Mouse (Mus musculus) limb, embryonic 13.5 days (tissue): ENCODE measurements at regions not wholly inside any gene's neighbourhood (a gene's known extent, or its start where the extent isn't known, plus 50 kb on each side); places are given as distances from the start of the nearest gene placed in this dataset.

ENCODE experiments used
- ATAC-seq: fragments of 200-750 bp; cut with Nextera tagmentation; 2 replicates; pipeline ENCODE4 v1.8.0; 2017; ENCODE audit warnings: low read depth, moderate number of reproducible peaks, moderate TSS enrichment; ENCODE audit not compliant: low FRiP score
- H3K27ac ChIP-seq: fragments of 300-500 bp; sonication (generic); 2 replicates; pipeline ENCODE4 v1.5.1; 2015; ENCODE audit warnings: inconsistent platforms, mild to moderate bottlenecking, moderate library complexity
- H3K27me3 ChIP-seq: fragments of 300-500 bp; sonication (generic); 2 replicates; pipeline ENCODE4 v1.6.1; 2015; ENCODE audit warnings: mild to moderate bottlenecking, inconsistent platforms
- H3K36me3 ChIP-seq: fragments of 300-500 bp; sonication (generic); 2 replicates; pipeline ENCODE4 v1.6.1; 2015; ENCODE audit warnings: inconsistent platforms, mild to moderate bottlenecking, moderate library complexity
- H3K4me1 ChIP-seq: fragments of 300-500 bp; sonication (generic); 2 replicates; pipeline ENCODE4 v1.6.1; 2015; ENCODE audit warnings: inconsistent platforms
- H3K4me2 ChIP-seq: fragments of 300-500 bp; sonication (generic); replicated peaks from 2 replicates; pipeline ENCODE4 v1.6.1; 2015; ENCODE audit warnings: inconsistent platforms, mild to moderate bottlenecking, moderate library complexity
- H3K4me3 ChIP-seq: fragments of 300-500 bp; sonication (generic); 2 replicates; pipeline ENCODE4 v1.5.1; 2015; ENCODE audit warnings: moderate library complexity, mild to moderate bottlenecking, inconsistent platforms
- H3K9ac ChIP-seq: fragments of 300-500 bp; sonication (generic); 2 replicates; pipeline ENCODE4 v1.6.1; 2015; ENCODE audit warnings: mild to moderate bottlenecking, inconsistent platforms
- H3K9me3 ChIP-seq: fragments of 300-500 bp; sonication (generic); 2 replicates; pipeline ENCODE4 v1.6.1; 2016; ENCODE audit warnings: inconsistent platforms
- WGBS: fragments of 180-500 bp; shearing (Covaris S2); methylation state at CpG from one replicate; pipeline ENCODE4 v1.1.7; 2015; 5-methylcytosine and 5-hydroxymethylcytosine counted together

DNA sequence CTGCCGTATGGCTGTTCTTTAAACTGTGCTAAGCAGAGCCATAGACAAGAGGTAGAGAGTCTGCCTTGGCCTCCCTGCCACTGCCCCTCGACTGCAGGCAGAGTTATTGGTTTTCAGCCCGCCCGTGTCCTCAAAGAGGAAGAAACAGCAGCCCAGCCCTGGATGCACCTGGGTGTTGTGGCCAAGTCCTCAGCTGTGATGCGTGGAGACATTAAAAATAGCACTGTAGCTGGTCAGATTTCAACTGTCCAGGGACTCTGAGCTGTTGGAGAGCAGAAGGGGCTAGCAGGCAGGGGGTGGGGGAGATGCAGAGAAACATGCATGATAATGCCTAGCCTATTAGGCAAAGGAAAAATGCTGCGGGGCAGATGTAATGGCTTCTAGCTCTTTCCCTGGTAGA lies 327.1 kb upstream of the Clint1 start:
- 30% methylated on average over 6 of the region's 6 CpGs for WGBS
- 0 out of 2 replicates have a peak, but pooled peaks cover 3% of the 10 kb centered on the region for H3K9me3 ChIP-seq

DNA sequence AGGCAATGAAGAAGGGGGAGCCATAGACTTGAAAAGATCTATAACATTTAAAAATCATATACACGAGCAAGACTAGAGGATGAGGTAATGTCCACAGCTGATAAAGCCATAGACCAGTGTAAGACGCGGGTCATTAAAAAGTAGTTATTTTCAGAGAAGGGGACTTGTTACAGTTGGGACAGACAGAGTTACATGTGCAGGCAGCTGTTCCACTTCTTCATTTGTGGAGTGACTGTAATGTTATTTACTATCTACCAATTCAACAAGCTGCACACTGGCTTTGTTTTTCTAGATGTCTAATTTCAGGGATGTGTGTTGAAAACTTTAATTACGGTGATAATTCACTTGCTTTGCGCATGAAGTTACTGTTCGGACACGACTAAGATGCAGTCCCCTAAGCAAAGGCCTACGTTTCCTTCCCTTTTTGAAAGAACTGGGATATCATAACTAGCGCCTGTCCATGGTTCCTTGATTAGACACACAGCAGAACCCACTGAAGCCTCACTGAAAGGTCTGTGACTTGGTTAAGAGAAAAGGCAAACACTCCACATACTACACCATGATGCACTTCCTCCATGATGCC lies 320.7 kb upstream of the Clint1 start:
- H3K9ac ChIP-seq, result no peak overlapping the region
- H3K4me2 ChIP-seq, result no peak overlapping the region
- WGBS, result 85% methylated on average over 9 of the region's 9 CpGs
- no peak overlapping the region for H3K4me3 ChIP-seq
- H3K27me3 ChIP-seq, result no peaks in the 10 kb centered on the region
- ATAC-seq, result no peak
- 0 out of 2 replicates have a peak, but pooled peaks cover 3% of the 10 kb centered on the region for H3K9me3 ChIP-seq
- H3K4me1 ChIP-seq, result peaks cover 17% of the 10 kb centered on the region
- no peak overlapping the region for H3K27ac ChIP-seq
- no peaks in the 10 kb centered on the region for H3K36me3 ChIP-seq

More for the DNA sequence above, 327.1 kb upstream of the Clint1 start:
- Histone ChIP-seq H3K27me3 (no peaks in the 10 kb centered on the region), H3K27ac (peak overlapping the region; percentile 44; the same call in 1 of the 2 replicates), H3K9ac (peak overlapping the region; percentile 20; the same call in 1 of the 2 replicates), H3K4me1 (peaks cover 21% of the 10 kb centered on the region), H3K36me3 (no peaks in the 10 kb centered on the region), H3K4me3 (no peak overlapping the region), H3K4me2 (no peak overlapping the region)
- no peak for ATAC-seq

DNA sequence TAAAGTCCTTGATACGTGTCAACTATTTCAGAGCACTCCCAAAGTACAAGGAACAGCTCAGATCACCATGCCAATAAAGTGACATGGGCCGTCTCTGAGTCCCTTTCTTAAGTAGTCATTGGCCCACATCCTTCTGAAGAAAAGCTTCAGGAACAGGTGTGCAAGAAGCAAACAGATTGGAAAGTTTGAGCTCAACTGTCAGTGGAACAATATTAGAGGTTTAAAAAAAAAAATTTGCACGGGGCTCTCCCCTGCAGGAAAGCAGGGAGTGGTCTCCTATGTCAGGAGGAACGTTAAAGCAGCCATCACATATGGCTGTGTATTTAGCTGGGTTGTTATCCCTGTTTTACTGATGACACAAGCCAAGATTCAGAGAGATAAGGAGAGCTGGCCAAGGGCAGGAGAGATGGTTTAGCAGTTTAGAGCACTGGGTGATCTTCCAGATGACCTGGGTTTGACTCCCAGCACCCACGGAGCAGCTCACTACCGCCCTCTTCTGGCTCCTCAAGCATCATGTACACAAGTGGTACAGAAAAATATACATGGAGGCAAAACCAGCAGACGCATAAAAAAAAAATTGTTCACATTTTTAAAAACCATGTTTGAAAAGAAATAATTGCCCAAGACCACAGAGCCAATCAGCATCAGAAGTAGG lies 318.3 kb upstream of the Clint1 start:
- Histone ChIP-seq H3K9ac (no peak overlapping the region), H3K36me3 (no peaks in the 10 kb centered on the region), H3K9me3 (no peaks in the 10 kb centered on the region), H3K27me3 (peaks cover 4% of the 10 kb centered on the region; the same call in 1 of the 2 replicates), H3K4me1 (peaks cover 24% of the 10 kb centered on the region), H3K4me2 (no peak overlapping the region), H3K27ac (no peak overlapping the region), H3K4me3 (no peak overlapping the region)
- WGBS, result 51% methylated on average over 7 of the region's 7 CpGs
- no peak for ATAC-seq

- no peaks in the 10 kb centered on the region for H3K9me3 ChIP-seq
- H3K4me3 ChIP-seq, result no peak overlapping the region
- peaks cover 30% of the 10 kb centered on the region for H3K4me1 ChIP-seq
- H3K4me2 ChIP-seq, result no peak overlapping the region
- 33% methylated on average over 8 of the region's 8 CpGs for WGBS
- no peak overlapping the region; the same call in 1 of the 2 replicates for H3K27ac ChIP-seq
- no peak for ATAC-seq
- H3K9ac ChIP-seq, result no peak overlapping the region
- no peaks in the 10 kb centered on the region for H3K36me3 ChIP-seq
- H3K27me3 ChIP-seq, result peaks cover 4% of the 10 kb centered on the region; the same call in 1 of the 2 replicates
Measured at GRCm38 (mm10) chr11:45535501-45536025, 316.3 kb upstream of the Clint1 start.

- H3K4me3 ChIP-seq, result no peak overlapping the region
- H3K9me3 ChIP-seq, result no peaks in the 10 kb centered on the region
- H3K4me1 ChIP-seq, result peaks cover 30% of the 10 kb centered on the region
- ATAC-seq, result no peak
- H3K4me2 ChIP-seq, result no peak overlapping the region
- H3K27ac ChIP-seq, result peak overlapping the region; percentile 39; the same call in 1 of the 2 replicates
- 63% methylated on average over 7 of the region's 7 CpGs for WGBS
- no peaks in the 10 kb centered on the region for H3K36me3 ChIP-seq
- peaks cover 4% of the 10 kb centered on the region; the same call in 1 of the 2 replicates for H3K27me3 ChIP-seq
- no peak overlapping the region for H3K9ac ChIP-seq
Measured at GRCm38 (mm10) chr11:45538011-45538410, 313.8 kb upstream of the Clint1 start.

GRCm38 (mm10) chr11:45539459-45539858 lies 312.4 kb upstream of the Clint1 start:
- Histone ChIP-seq H3K9ac (no peak overlapping the region), H3K4me1 (peaks cover 28% of the 10 kb centered on the region), H3K27ac (no peak overlapping the region), H3K9me3 (no peaks in the 10 kb centered on the region), H3K4me3 (no peak overlapping the region), H3K4me2 (no peak overlapping the region), H3K27me3 (peaks cover 8% of the 10 kb centered on the region; the same call in 1 of the 2 replicates), H3K36me3 (no peaks in the 10 kb centered on the region)
- ATAC-seq, result peak; percentile 80; the same call in 1 of the 2 replicates
- 30% methylated on average over 4 of the region's 4 CpGs for WGBS

DNA sequence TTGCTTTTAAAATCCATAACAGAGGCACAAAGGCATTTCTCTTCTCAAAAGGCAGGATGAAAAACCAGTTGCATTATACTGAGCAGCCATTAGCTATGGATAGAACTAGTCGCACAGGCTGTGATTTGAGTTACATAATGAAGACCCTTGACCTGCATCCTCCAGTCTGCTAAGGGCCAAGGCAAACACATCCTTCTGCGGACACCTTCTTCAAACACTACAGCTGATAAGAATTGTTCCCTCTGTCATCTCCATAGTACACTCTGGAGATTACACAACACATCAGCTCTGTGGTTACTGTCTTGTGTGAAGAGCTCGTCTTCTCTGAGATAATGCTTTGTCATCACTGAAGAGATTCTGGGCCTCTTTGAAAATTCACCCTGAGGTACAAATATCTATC lies 307.3 kb upstream of the Clint1 start:
- no peak overlapping the region for H3K4me3 ChIP-seq
- no peaks in the 10 kb centered on the region for H3K9me3 ChIP-seq
- ATAC-seq, result no peak
- H3K36me3 ChIP-seq, result no peaks in the 10 kb centered on the region
- peaks cover 8% of the 10 kb centered on the region for H3K4me1 ChIP-seq
- no peak overlapping the region for H3K4me2 ChIP-seq
- peaks cover 11% of the 10 kb centered on the region for H3K27me3 ChIP-seq
- H3K27ac ChIP-seq, result no peak overlapping the region
- no peak overlapping the region for H3K9ac ChIP-seq
- WGBS, result 93% methylated on average over 3 of the region's 3 CpGs

GRCm38 (mm10) chr11:45545896-45546626 lies 305.8 kb upstream of the Clint1 start:
- no peak overlapping the region for H3K4me3 ChIP-seq

DNA sequence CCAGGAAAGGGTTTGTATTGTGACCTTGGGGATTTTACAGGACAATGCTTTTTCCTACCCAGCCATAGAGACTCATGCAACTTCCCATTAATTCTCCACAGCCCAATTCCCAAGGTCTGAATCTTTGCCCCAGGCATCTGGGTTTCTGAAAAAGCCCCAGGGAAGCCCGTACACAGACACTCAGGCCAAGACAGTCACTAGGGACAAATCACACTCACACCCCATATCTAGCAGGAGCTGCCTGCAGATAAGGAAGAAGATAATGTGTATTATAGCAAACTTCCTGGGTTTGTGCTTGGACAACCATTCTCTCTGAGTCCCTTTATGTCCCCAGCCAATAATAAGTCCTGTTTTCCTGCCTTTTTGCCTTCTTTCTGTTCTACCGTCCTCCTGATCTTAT lies 305.0 kb upstream of the Clint1 start:
- peaks cover 30% of the 10 kb centered on the region for H3K4me1 ChIP-seq
- no peak overlapping the region for H3K4me2 ChIP-seq
- H3K9ac ChIP-seq, result no peak overlapping the region
- ATAC-seq, result no peak
- no peak overlapping the region for H3K4me3 ChIP-seq
- 70% methylated on average over 2 of the region's 2 CpGs for WGBS
- peaks cover 11% of the 10 kb centered on the region for H3K27me3 ChIP-seq
- H3K36me3 ChIP-seq, result no peaks in the 10 kb centered on the region
- H3K27ac ChIP-seq, result no peak overlapping the region
- H3K9me3 ChIP-seq, result no peaks in the 10 kb centered on the region

More at GRCm38 (mm10) chr11:45545896-45546626, 305.8 kb upstream of the Clint1 start:
- Histone ChIP-seq H3K36me3 (no peaks in the 10 kb centered on the region), H3K9me3 (no peaks in the 10 kb centered on the region), H3K4me1 (peaks cover 23% of the 10 kb centered on the region), H3K9ac (no peak overlapping the region), H3K27ac (no peak overlapping the region), H3K4me2 (no peak overlapping the region), H3K27me3 (peaks cover 11% of the 10 kb centered on the region)
- no peak for ATAC-seq
- 70% methylated on average over 11 of the region's 11 CpGs for WGBS

- Histone ChIP-seq H3K4me1 (peaks cover 30% of the 10 kb centered on the region), H3K4me2 (peak overlapping the region; percentile 59), H3K27me3 (peaks cover 6% of the 10 kb centered on the region; the same call in 1 of the 2 replicates), H3K4me3 (peak overlapping the region; percentile 27), H3K36me3 (no peaks in the 10 kb centered on the region), H3K27ac (peak overlapping the region; percentile 61; the same call in 1 of the 2 replicates), H3K9me3 (no peaks in the 10 kb centered on the region), H3K9ac (no peak overlapping the region)
- 9% methylated on average over 7 of the region's 7 CpGs for WGBS
- ATAC-seq, result peak; percentile 88
Measured at GRCm38 (mm10) chr11:45550376-45550775, 301.5 kb upstream of the Clint1 start.

DNA sequence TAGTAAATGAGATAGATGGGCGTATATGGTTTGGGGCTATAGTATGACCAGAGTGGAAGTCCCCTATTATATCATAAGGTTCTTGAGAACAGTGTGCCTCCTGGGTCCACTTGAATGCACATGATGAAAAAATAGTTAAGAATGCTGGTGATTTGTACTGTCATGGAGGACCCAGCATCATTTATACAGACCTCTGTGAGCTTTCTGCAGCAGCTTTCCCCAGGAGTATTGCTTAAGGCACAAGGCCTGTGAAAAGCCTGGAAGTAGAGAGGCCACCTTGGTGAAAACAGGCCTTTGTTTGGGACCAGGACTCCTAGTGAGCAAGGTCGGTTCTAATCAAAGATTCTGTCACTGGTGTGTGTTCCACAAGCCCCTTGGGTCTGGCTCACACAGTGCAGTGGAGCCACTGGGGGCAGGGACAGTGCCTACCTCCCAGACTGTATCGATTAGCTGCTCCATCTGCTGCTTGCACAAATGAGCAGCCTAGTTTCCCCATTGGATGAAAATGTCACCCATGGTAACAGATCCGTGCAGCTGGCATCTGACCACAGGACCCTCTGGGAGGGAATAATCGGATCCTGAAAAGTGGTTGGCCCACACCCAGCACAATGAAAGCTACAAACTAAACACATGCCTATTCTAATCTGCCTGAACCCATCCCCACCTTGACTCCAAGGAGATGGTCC lies 274.2 kb upstream of the Clint1 start:
- H3K4me3 ChIP-seq, result no peak overlapping the region
- no peaks in the 10 kb centered on the region for H3K27me3 ChIP-seq
- H3K27ac ChIP-seq, result no peak overlapping the region
- WGBS, result 31% methylated on average over 5 of the region's 5 CpGs
- no peak overlapping the region for H3K4me2 ChIP-seq
- no peak overlapping the region for H3K9ac ChIP-seq
- peaks cover 5% of the 10 kb centered on the region; the same call in 1 of the 2 replicates for H3K9me3 ChIP-seq
- H3K4me1 ChIP-seq, result peaks cover 7% of the 10 kb centered on the region; the same call in 1 of the 2 replicates
- ATAC-seq, result peak; percentile 69; the same call in 1 of the 2 replicates
- no peaks in the 10 kb centered on the region for H3K36me3 ChIP-seq
